Mouse (Mus musculus) heart, adult 2 months (tissue): Measurements from ENCODE around the gene Cd70. TPM values are rescaled to one million over a fixed set of nuclear protein-coding genes. Genes with fewer than 3 reads are reported as not detected.
A peak's percentile ranks its signal among the peaks of the same experiment; 100 is the strongest.

Experiments used
- DNase-seq, 2 experiments: peaks; one replicate each; pipeline ENCODE4 v3.0.0; 2021
- H3K27ac ChIP-seq: fragments of 200-600 bp; 2 replicates; pipeline ENCODE4 v1.8.1; 2022
- H3K27me3 ChIP-seq: fragments of 200-500 bp; 2 replicates; pipeline ENCODE4 v1.6.1; 2012; ENCODE audit warnings: mild to moderate bottlenecking, low read length, inconsistent platforms, mixed read lengths; ENCODE audit not compliant: control insufficient read depth, insufficient read depth
- H3K36me3 ChIP-seq: fragments of 200-500 bp; 2 replicates; pipeline ENCODE4 v1.6.1; 2012; ENCODE audit warnings: low read length, inconsistent platforms; ENCODE audit not compliant: control insufficient read depth, insufficient read depth
- H3K4me1 ChIP-seq: fragments of 200-500 bp; 2 replicates; pipeline ENCODE4 v1.6.1; 2011; ENCODE audit warnings: low read length; ENCODE audit not compliant: control insufficient read depth, insufficient read depth
- H3K4me3 ChIP-seq: fragments of 200-600 bp; 2 replicates; pipeline ENCODE4 v1.8.1; 2022
- H3K79me2 ChIP-seq: fragments of 200-500 bp; replicated peaks from 2 replicates; pipeline ENCODE4 v1.6.1; 2012; ENCODE audit warnings: mild to moderate bottlenecking, inconsistent platforms, low read length, moderate library complexity, mixed read lengths; ENCODE audit not compliant: control insufficient read depth, insufficient read depth
- H3K9ac ChIP-seq: fragments of 200-500 bp; 2 replicates; pipeline ENCODE4 v1.6.1; 2012; ENCODE audit warnings: low read depth, mild to moderate bottlenecking, control low read depth, inconsistent platforms, low read length, mixed read lengths
- CTCF ChIP-seq: fragments of 200-600 bp; IDR thresholded peaks from 2 replicates; pipeline ENCODE4 v1.8.1; 2022; ENCODE audit warnings: antibody characterized with exemption, mild to moderate bottlenecking, moderate library complexity
- EP300 ChIP-seq: fragments of 200-500 bp; IDR thresholded peaks from 2 replicates; pipeline ENCODE4 v1.6.1; 2011; ENCODE audit warnings: low read depth, low read length, control low read depth; ENCODE audit not compliant: insufficient read depth
- POLR2A ChIP-seq: fragments of 200-500 bp; IDR thresholded peaks from 2 replicates; pipeline ENCODE4 v1.6.1; 2011; ENCODE audit warnings: mild to moderate bottlenecking, low read depth, low read length, control low read depth; ENCODE audit not compliant: insufficient read depth
- WGBS: fragments of 180-500 bp; shearing (Covaris S2); methylation state at CpG from one replicate; pipeline ENCODE4 v1.1.7; 2018; 5-methylcytosine and 5-hydroxymethylcytosine counted together
- intact Hi-C: fragments of 180-260 bp; cut with DNase I; formaldehyde crosslinking; loops from one replicate; pipeline ENCODE4 v1.15.1; 2025
- polyA plus RNA-seq: library from polyadenylated mRNA; depleted of rRNA; stranded (reverse); fragments of >200 nt; gene quantifications from 2 replicates; pipeline ENCODE4 v1.2.3, GENCODE M21; 2012
- total RNA-seq, 2 experiments: library from RNA; stranded (reverse); gene quantifications; 2 replicates each; pipeline ENCODE4 v1.2.3; 2021

The Cd70 gene
- total and polyA plus RNA-seq, 3 experiments, result not detected

GRCm38 (mm10) chr17:57125853-57126622 is 23.5 kb downstream of the Cd70 start:
- H3K27ac ChIP-seq, result no peak overlapping the region
- no peaks in the 10 kb centered on the region for H3K36me3 ChIP-seq
- H3K4me3 ChIP-seq, result no peak overlapping the region
- no peaks in the 10 kb centered on the region for H3K79me2 ChIP-seq
- 45% methylated on average over 3 of the region's 3 CpGs for WGBS
- no peak overlapping the region for H3K9ac ChIP-seq
- no peak for TF ChIP-seq CTCF
- TF ChIP-seq POLR2A, result no peak
- no peak for TF ChIP-seq EP300
- H3K27me3 ChIP-seq, result no peaks in the 10 kb centered on the region
- DNase-seq, result no peak
- H3K4me1 ChIP-seq, result no peaks in the 10 kb centered on the region
- intact Hi-C loops, result no loop called here

- Histone ChIP-seq H3K36me3 (no peaks in the 10 kb centered on the region), H3K27me3 (no peaks in the 10 kb centered on the region), H3K79me2 (no peaks in the 10 kb centered on the region), H3K27ac (no peak overlapping the region), H3K9ac (no peak overlapping the region), H3K4me1 (no peaks in the 10 kb centered on the region), H3K4me3 (no peak overlapping the region)
- 76% methylated on average over 4 of the region's 4 CpGs for WGBS
- no peak for TF ChIP-seq CTCF
- TF ChIP-seq POLR2A, result no peak
- TF ChIP-seq EP300, result no peak
- no peak for DNase-seq
- intact Hi-C loops, result no loop called here
Observed at GRCm38 (mm10) chr17:57124792-57125191, 24.8 kb downstream of the Cd70 start.

GRCm38 (mm10) chr17:57123192-57124118 is 26.1 kb downstream of the Cd70 start:
- Histone ChIP-seq H3K79me2 (no peaks in the 10 kb centered on the region), H3K4me1 (no peaks in the 10 kb centered on the region), H3K36me3 (no peaks in the 10 kb centered on the region), H3K4me3 (no peak overlapping the region), H3K9ac (no peak overlapping the region), H3K27me3 (no peaks in the 10 kb centered on the region), H3K27ac (no peak overlapping the region)
- 84% methylated on average over 11 of the region's 11 CpGs for WGBS
- intact Hi-C loops, result no loop called here
- TF ChIP-seq CTCF, result no peak
- no peak for TF ChIP-seq EP300
- TF ChIP-seq POLR2A, result no peak
- DNase-seq, result no peak

- no peak overlapping the region for H3K9ac ChIP-seq
- WGBS, result 87% methylated on average over 2 of the region's 2 CpGs
- TF ChIP-seq POLR2A (no peak), CTCF (no peak), EP300 (no peak)
- no peak overlapping the region for H3K27ac ChIP-seq
- no peaks in the 10 kb centered on the region for H3K36me3 ChIP-seq
- no peak overlapping the region for H3K4me3 ChIP-seq
- no peaks in the 10 kb centered on the region for H3K79me2 ChIP-seq
- DNase-seq, result no peak
- H3K4me1 ChIP-seq, result no peaks in the 10 kb centered on the region
- intact Hi-C loops, result no loop called here
- H3K27me3 ChIP-seq, result no peaks in the 10 kb centered on the region
Observed at GRCm38 (mm10) chr17:57121856-57122255, 27.7 kb downstream of the Cd70 start.

- no peak overlapping the region for H3K9ac ChIP-seq
- H3K4me1 ChIP-seq, result no peaks in the 10 kb centered on the region
- no peaks in the 10 kb centered on the region for H3K79me2 ChIP-seq
- H3K36me3 ChIP-seq, result no peaks in the 10 kb centered on the region
- intact Hi-C loops, result no loop called here
- DNase-seq, result peak; percentile 35 to 58
- H3K27me3 ChIP-seq, result no peaks in the 10 kb centered on the region; the same call in 1 of the 2 replicates
- no peak for TF ChIP-seq CTCF
- no peak for TF ChIP-seq EP300
- no peak overlapping the region for H3K27ac ChIP-seq
- no peak overlapping the region for H3K4me3 ChIP-seq
- WGBS, result 4% methylated on average over 11 of the region's 11 CpGs
Observed at GRCm38 (mm10) chr17:57118524-57119349, 30.8 kb downstream of the Cd70 start.
